In the genomic region with DNA sequence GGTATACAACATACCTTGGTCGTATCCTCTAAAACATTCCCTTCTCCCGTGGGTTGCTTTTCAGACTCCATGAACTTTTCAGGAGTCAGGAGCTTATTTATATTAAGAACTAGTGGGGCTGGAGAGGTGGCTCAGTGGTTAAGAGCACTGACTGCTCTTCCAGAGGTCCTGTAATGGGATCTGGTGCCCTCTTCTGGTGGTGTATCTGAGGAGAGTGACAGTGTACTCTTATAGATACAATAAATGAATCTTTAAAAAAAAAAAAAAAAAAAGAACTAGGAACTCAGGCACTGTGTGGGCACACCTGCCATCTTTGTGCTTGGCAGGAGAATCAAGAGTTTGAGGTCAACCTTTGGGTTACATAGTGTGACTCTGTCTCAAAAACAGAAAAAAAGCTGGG, we compare ENCODE assay signal across 23 mouse cellular contexts. TPM values are rescaled to one million over a fixed set of nuclear protein-coding genes. Genes with fewer than 3 reads are reported as not detected.
DNase-seq lines count a peak whose midpoint lies in the region; ATAC-seq and TF ChIP-seq lines count a peak whose summit lies in the region.
"Had no signal": no experiment of that assay in that cellular context is flagged by ENCODE, and none has a peak within 500 bp of the region (broad histone marks: within the 10 kb centered on the region; RNA-seq: fewer than 3 reads in every experiment).

No protein-coding gene starts in this region.

- peaks cover 16% of the 10 kb centered on the region for H3K4me1 ChIP-seq in liver, adult 2 months (ENCODE audit: control insufficient read depth, insufficient read depth, low read length)
- H3K4me1 ChIP-seq in liver, embryonic 12.5 days = no peaks in the 10 kb centered on the region
- H3K4me1 ChIP-seq in forebrain, postnatal 0 days (ENCODE audit: insufficient read depth) = no peaks in the 10 kb centered on the region
- H3K4me1 ChIP-seq: embryonic facial prominence, embryonic 15.5 days; neural tube, embryonic 15.5 days had no signal

- no peak for TF ChIP-seq POLR2A in liver, adult 2 months (IDR thresholded peaks at IDR 0.05; ENCODE audit: extremely low read depth, insufficient read depth, low read length)

- TF ChIP-seq CTCF in liver, adult 2 months (IDR thresholded peaks at IDR 0.05; ENCODE audit: low read depth, low read length) = no peak
- TF ChIP-seq CTCF in forebrain, postnatal 0 days (IDR thresholded peaks at IDR 0.05; ENCODE audit: low read depth) = no peak

- no peak for ATAC-seq in liver, embryonic 12.5 days
- peak; percentile 61 for ATAC-seq in megakaryocyte progenitor cell, adult 5-6 weeks (replicated peaks; ENCODE audit: poor library complexity)
- no peak for ATAC-seq in forebrain, postnatal 0 days

- no peaks in the 10 kb centered on the region for H3K27me3 ChIP-seq in liver, adult 2 months (ENCODE audit: control insufficient read depth, insufficient read depth, low read length)
- H3K27me3 ChIP-seq in liver, embryonic 12.5 days (replicated peaks) = no peaks in the 10 kb centered on the region
- H3K27me3 ChIP-seq in forebrain, postnatal 0 days (ENCODE audit: insufficient read depth, low read length) = no peaks in the 10 kb centered on the region
- H3K27me3 ChIP-seq: embryonic facial prominence, embryonic 15.5 days; liver, embryonic 13.5 days; neural tube, embryonic 15.5 days had no signal

- peak; percentile 33 for DNase-seq in liver, adult 2 months (ENCODE audit: extremely low read depth, low read depth, low spot score)
- peak; percentile 51 for DNase-seq in 416B (ENCODE audit: low read depth)
- DNase-seq in CD4-positive helper T cell, adult 2 months (ENCODE audit: low read depth, low spot score) = peak; percentile 47
- no peak for DNase-seq in cerebellum, adult 8-10 months
- no peak for DNase-seq in forebrain, postnatal 0 days
- DNase-seq: cerebellum, postnatal 14 days; embryo, embryonic 11 days; heart, postnatal 14 days; kidney, adult 18-20 months; kidney, postnatal 4 days; liver, embryonic 13.5 days; lung, postnatal 10 days had no signal

- no peaks in the 10 kb centered on the region for H3K79me2 ChIP-seq in liver, adult 2 months (ENCODE audit: control insufficient read depth, insufficient read depth, low read length)

- H3K36me3 ChIP-seq in liver, adult 2 months (ENCODE audit: control insufficient read depth, insufficient read depth, low read length) = peaks cover 88% of the 10 kb centered on the region
- peaks cover 100% of the 10 kb centered on the region for H3K36me3 ChIP-seq in liver, embryonic 12.5 days
- peaks cover 96% of the 10 kb centered on the region for H3K36me3 ChIP-seq in forebrain, postnatal 0 days (ENCODE audit: insufficient read depth)

- H3K4me2 ChIP-seq in liver, embryonic 12.5 days = no peak overlapping the region
- H3K4me2 ChIP-seq in forebrain, postnatal 0 days (ENCODE audit: low read depth) = no peak overlapping the region
- H3K4me2 ChIP-seq: embryonic facial prominence, embryonic 15.5 days; heart, embryonic 11.5 days; hindbrain, embryonic 14.5 days; liver, embryonic 13.5 days; midbrain, embryonic 11.5 days; neural tube, embryonic 15.5 days had no signal

- no peak overlapping the region for H3K27ac ChIP-seq in liver, adult 2 months (replicated peaks; ENCODE audit: insufficient read depth, low read depth, low read length)
- no peak overlapping the region for H3K27ac ChIP-seq in liver, embryonic 12.5 days
- no peak overlapping the region for H3K27ac ChIP-seq in forebrain, postnatal 0 days (ENCODE audit: low read depth, low read length)
- H3K27ac ChIP-seq: embryonic facial prominence, embryonic 15.5 days; hindbrain, embryonic 14.5 days; liver, embryonic 13.5 days; neural tube, embryonic 15.5 days had no signal

- no peak overlapping the region for H3K4me3 ChIP-seq in liver, adult 2 months (ENCODE audit: insufficient read depth, low read depth, low read length)
- no peak overlapping the region for H3K4me3 ChIP-seq in liver, embryonic 12.5 days
- no peak overlapping the region for H3K4me3 ChIP-seq in forebrain, postnatal 0 days (ENCODE audit: low read depth, low read length)
- H3K4me3 ChIP-seq: embryonic facial prominence, embryonic 15.5 days; liver, embryonic 13.5 days; neural tube, embryonic 15.5 days had no signal

- H3K9me3 ChIP-seq in liver, embryonic 12.5 days (replicated peaks) = no peaks in the 10 kb centered on the region
- H3K9me3 ChIP-seq in forebrain, postnatal 0 days (ENCODE audit: low read length) = no peaks in the 10 kb centered on the region
- H3K9me3 ChIP-seq: embryonic facial prominence, embryonic 15.5 days; liver, embryonic 13.5 days; neural tube, embryonic 15.5 days had no signal

- 81% methylated on average over 2 of the region's 2 CpGs for WGBS in liver, adult 2 months
- WGBS in liver, embryonic 12.5 days (ENCODE audit: insufficient replicate concordance) = 85% methylated on average over 2 of the region's 2 CpGs
- 91% methylated on average over 2 of the region's 2 CpGs for WGBS in forebrain, postnatal 0 days

- no peak overlapping the region for H3K9ac ChIP-seq in liver, adult 2 months (ENCODE audit: low read depth, low read length)
- H3K9ac ChIP-seq in liver, embryonic 12.5 days = no peak overlapping the region
- H3K9ac ChIP-seq in forebrain, postnatal 0 days = no peak overlapping the region
- H3K9ac ChIP-seq: embryonic facial prominence, embryonic 15.5 days; hindbrain, embryonic 14.5 days; liver, embryonic 13.5 days; neural tube, embryonic 15.5 days had no signal

RNA-seq across cellular contexts. Expression of gene Exosc6, which starts 7.4 kb away (rescaled TPM):
- total RNA-seq in liver, adult 2 months (2014; rRNA removed) = not detected in 2 replicates
- not detected in 2 replicates for polyA plus RNA-seq in liver, adult 2 months (2012; rRNA removed)
- polyA plus RNA-seq in liver, embryonic 12.5 days (2016; fragmentation: Nextera tagmentation; extraction: Ambion mirVana) = 23.2 and 25.6 TPM in 2 replicates
- total RNA-seq in megakaryocyte progenitor cell, adult 5-6 weeks (2015) = 21.2 and 23.0 TPM in 2 replicates
- total RNA-seq in megakaryocyte progenitor cell, adult 5-6 weeks (2017) = 33.2 and 37.7 TPM in 2 replicates
- 2.8 TPM in 1 of 2 replicates, not detected in the other for total RNA-seq in forebrain, postnatal 0 days (2014; rRNA removed)
- polyA plus RNA-seq in forebrain, postnatal 0 days (2015; fragmentation: Nextera tagmentation; extraction: Ambion mirVana) = not detected in 2 replicates
- total RNA-seq: adrenal gland, adult 18-20 months; gastrocnemius, postnatal 4 days; heart, postnatal 14 days; layer of hippocampus, postnatal 25 days; left cerebral cortex, postnatal 25 days had no signal
- polyA plus RNA-seq: hindbrain, embryonic 14.5 days; neural tube, embryonic 15.5 days had no signal

RNA-seq across cellular contexts. Expression of gene Aars, which starts 15.8 kb away (rescaled TPM):
- total RNA-seq in liver, adult 2 months (2014; rRNA removed) = 60.1 and 60.5 TPM in 2 replicates
- polyA plus RNA-seq in liver, adult 2 months (2012; rRNA removed) = 56.6 and 56.9 TPM in 2 replicates
- polyA plus RNA-seq in liver, embryonic 12.5 days (2016; fragmentation: Nextera tagmentation; extraction: Ambion mirVana) = 82.8 and 84.2 TPM in 2 replicates
- 12.8 and 15.5 TPM in 2 replicates for total RNA-seq in megakaryocyte progenitor cell, adult 5-6 weeks (2015)
- total RNA-seq in megakaryocyte progenitor cell, adult 5-6 weeks (2017) = 38.3 and 47.6 TPM in 2 replicates
- total RNA-seq in forebrain, postnatal 0 days (2014; rRNA removed) = 79.3 and 106 TPM in 2 replicates
- polyA plus RNA-seq in forebrain, postnatal 0 days (2015; fragmentation: Nextera tagmentation; extraction: Ambion mirVana) = 67.4 and 74.5 TPM in 2 replicates

RNA-seq across cellular contexts. Expression of gene Ddx19b, which starts 17.1 kb away (rescaled TPM):
- 5.8 and 7.1 TPM in 2 replicates for total RNA-seq in liver, adult 2 months (2014; rRNA removed)
- 3.3 and 3.4 TPM in 2 replicates for polyA plus RNA-seq in liver, adult 2 months (2012; rRNA removed)
- polyA plus RNA-seq in liver, embryonic 12.5 days (2016; fragmentation: Nextera tagmentation; extraction: Ambion mirVana) = 4.5 and 4.9 TPM in 2 replicates
- total RNA-seq in megakaryocyte progenitor cell, adult 5-6 weeks (2015) = 5.8 and 7.0 TPM in 2 replicates
- 14.0 and 14.9 TPM in 2 replicates for total RNA-seq in megakaryocyte progenitor cell, adult 5-6 weeks (2017)
- total RNA-seq in forebrain, postnatal 0 days (2014; rRNA removed) = 12.5 and 16.8 TPM in 2 replicates
- 4.9 and 5.5 TPM in 2 replicates for polyA plus RNA-seq in forebrain, postnatal 0 days (2015; fragmentation: Nextera tagmentation; extraction: Ambion mirVana)

RNA-seq across cellular contexts. Expression of gene Clec18a, which starts 43.5 kb away (rescaled TPM):
- not detected in 2 replicates for total RNA-seq in liver, adult 2 months (2014; rRNA removed)
- polyA plus RNA-seq in liver, adult 2 months (2012; rRNA removed) = not detected in 2 replicates
- not detected in 2 replicates for polyA plus RNA-seq in liver, embryonic 12.5 days (2016; fragmentation: Nextera tagmentation; extraction: Ambion mirVana)
- total RNA-seq in megakaryocyte progenitor cell, adult 5-6 weeks (2015) = not detected in 2 replicates
- total RNA-seq in megakaryocyte progenitor cell, adult 5-6 weeks (2017) = not detected in 2 replicates
- 0.33 and 0.38 TPM in 2 replicates for total RNA-seq in forebrain, postnatal 0 days (2014; rRNA removed)
- polyA plus RNA-seq in forebrain, postnatal 0 days (2015; fragmentation: Nextera tagmentation; extraction: Ambion mirVana) = 0.42 and 0.54 TPM in 2 replicates
- total RNA-seq: adrenal gland, adult 18-20 months had no signal
- polyA plus RNA-seq: embryonic facial prominence, embryonic 15.5 days; heart, embryonic 11.5 days; liver, embryonic 13.5 days had no signal

RNA-seq across cellular contexts. Expression of gene Pdpr, which starts 45.7 kb away (rescaled TPM):
- total RNA-seq in liver, adult 2 months (2014; rRNA removed) = 18.3 and 18.4 TPM in 2 replicates
- polyA plus RNA-seq in liver, adult 2 months (2012; rRNA removed) = 7.7 and 9.6 TPM in 2 replicates
- 5.1 and 5.5 TPM in 2 replicates for polyA plus RNA-seq in liver, embryonic 12.5 days (2016; fragmentation: Nextera tagmentation; extraction: Ambion mirVana)
- 9.7 and 10.7 TPM in 2 replicates for total RNA-seq in megakaryocyte progenitor cell, adult 5-6 weeks (2015)
- total RNA-seq in megakaryocyte progenitor cell, adult 5-6 weeks (2017) = 15.0 and 22.2 TPM in 2 replicates
- total RNA-seq in forebrain, postnatal 0 days (2014; rRNA removed) = 27.5 and 31.5 TPM in 2 replicates
- 5.8 and 9.3 TPM in 2 replicates for polyA plus RNA-seq in forebrain, postnatal 0 days (2015; fragmentation: Nextera tagmentation; extraction: Ambion mirVana)

Comparison
In these comparisons a context has a peak if more than half of its experiments do, and no peak if none do; other contexts are left out.
1. DNase-seq: peak in liver, adult 2 months (single experiment), 416B (single experiment) and CD4-positive helper T cell, adult 2 months (single experiment); none in cerebellum, adult 8-10 months (single experiment) and forebrain, postnatal 0 days (single experiment).